Mouse (Mus musculus) liver, embryonic 14.5 days (tissue): Measurements from ENCODE around the gene 5730522E02Rik.

ENCODE experiments used
- CTCF ChIP-seq: IDR thresholded peaks from 2 replicates; pipeline ENCODE4 v1.5.1; 2016; ENCODE audit warnings: antibody characterized with exemption, low read depth, control low read depth
- EP300 ChIP-seq: IDR thresholded peaks from 2 replicates; pipeline ENCODE4 v1.6.1; 2016; ENCODE audit warnings: antibody characterized with exemption, low read depth

DNA sequence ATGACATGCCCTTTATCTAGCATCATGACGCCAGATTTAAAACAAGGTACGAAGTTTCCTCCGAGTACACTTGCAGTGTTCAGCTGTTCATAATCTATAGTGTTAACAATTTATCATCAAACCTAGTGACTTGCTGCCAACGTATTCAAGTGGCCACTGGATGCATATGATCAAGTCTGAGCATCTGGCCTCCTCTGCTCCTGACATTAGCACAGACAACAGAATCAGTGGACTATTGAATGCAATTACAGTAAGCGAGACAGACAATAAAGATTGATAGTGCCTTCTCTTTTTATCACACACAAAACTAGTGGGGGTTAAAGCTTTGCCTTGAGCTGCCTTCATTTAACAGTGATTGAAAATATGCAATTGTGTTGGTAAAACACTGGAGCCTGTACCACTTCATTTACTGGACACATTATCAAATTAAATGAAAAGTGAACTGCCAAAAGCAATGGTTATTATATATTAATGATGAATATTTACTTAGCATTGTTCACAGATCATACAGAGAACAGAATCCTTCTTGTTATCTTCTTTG, 231.8 kb downstream of the 5730522E02Rik start:
- TF ChIP-seq CTCF = no peak
- TF ChIP-seq EP300 = no peak
